Mouse (Mus musculus): ENCODE data around the gene Nfyc. TPM values are rescaled to one million over a fixed set of nuclear protein-coding genes. Genes with fewer than 3 reads are reported as not detected.
A peak's percentile ranks its signal among the peaks of the same experiment; 100 is the strongest.

Nfyc gene
- polyA plus RNA-seq, 1 experiment = 105 TPM

DNA sequence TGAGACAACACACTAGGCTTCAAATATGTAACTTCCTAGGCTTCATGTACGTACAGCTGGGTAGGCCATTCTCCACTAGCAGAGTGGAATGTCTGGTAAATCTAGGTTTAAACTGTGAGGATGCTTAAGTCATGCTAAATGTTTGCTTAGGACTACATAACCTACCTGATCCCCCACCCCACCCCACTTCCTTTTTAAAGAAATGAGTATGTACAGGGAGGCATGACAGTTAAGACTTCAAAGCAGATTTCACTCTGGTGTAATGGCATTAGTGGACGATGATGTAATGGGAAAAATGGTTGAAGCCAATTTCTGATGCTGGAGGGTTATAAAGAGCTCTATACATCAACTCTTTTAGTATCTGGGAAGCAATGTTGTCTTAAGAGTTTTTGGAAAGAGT is 38.5 kb downstream of the Nfyc start:
- TF ChIP-seq CTCF (IDR thresholded peaks at IDR 0.05; ENCODE audit: extremely low read depth, insufficient read depth, insufficient read length, insufficient replicate concordance) (no peak), POLR2A (IDR thresholded peaks at IDR 0.05; ENCODE audit: low read depth, low read length) (no peak)
- Histone ChIP-seq H3K27me3 (ENCODE audit: control insufficient read depth, insufficient read depth, low read length) (no peaks in the 10 kb centered on the region), H3K36me3 (ENCODE audit: control insufficient read depth, insufficient read depth, low read length) (peaks cover 11% of the 10 kb centered on the region), H3K27ac (ENCODE audit: insufficient read depth, low read length) (no peak overlapping the region), H3K4me1 (ENCODE audit: control insufficient read depth, insufficient read depth, insufficient read length) (0 out of 2 replicates have a peak, but pooled peaks cover 5% of the 10 kb centered on the region), H3K4me3 (ENCODE audit: extremely low read depth, insufficient read depth, insufficient read length) (no peak overlapping the region)
- WGBS = 88% methylated on average over 2 of the region's 2 CpGs
- no peak for DNase-seq (ENCODE audit: low read depth in 1 of 2, low spot score in 2 of 2)

DNA sequence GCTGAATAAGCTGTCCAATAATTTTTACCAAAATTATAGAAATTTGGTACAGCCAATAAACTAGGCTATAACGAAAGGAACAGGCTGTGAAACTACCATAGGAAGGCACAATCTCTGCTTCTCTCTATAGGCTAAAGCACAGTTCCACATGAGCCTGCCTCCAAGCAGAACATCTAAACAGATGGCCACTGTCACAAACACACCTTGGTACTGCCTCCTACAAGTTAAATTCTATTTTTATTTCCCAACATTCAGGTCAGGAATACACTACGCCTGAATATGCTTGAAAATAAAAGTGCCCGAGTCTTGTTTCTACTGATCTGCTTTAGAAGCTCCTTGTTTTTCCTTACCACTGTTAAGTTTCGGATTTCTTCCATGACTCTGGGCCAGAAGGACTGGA is 41.3 kb downstream of the Nfyc start:
- WGBS = 94% methylated on average over 4 of the region's 4 CpGs
- DNase-seq (ENCODE audit: low read depth in 1 of 2, low spot score in 2 of 2) = no peak
- TF ChIP-seq POLR2A (IDR thresholded peaks at IDR 0.05; ENCODE audit: low read depth, low read length) = no peak
- TF ChIP-seq CTCF (IDR thresholded peaks at IDR 0.05; ENCODE audit: extremely low read depth, insufficient read depth, insufficient read length, insufficient replicate concordance) = no peak
- no peaks in the 10 kb centered on the region for H3K4me1 ChIP-seq (ENCODE audit: control insufficient read depth, insufficient read depth, insufficient read length)
- peaks cover 13% of the 10 kb centered on the region for H3K36me3 ChIP-seq (ENCODE audit: control insufficient read depth, insufficient read depth, low read length)
- H3K4me3 ChIP-seq (ENCODE audit: extremely low read depth, insufficient read depth, insufficient read length) = no peak overlapping the region
- H3K27ac ChIP-seq (ENCODE audit: insufficient read depth, low read length) = no peak overlapping the region
- H3K27me3 ChIP-seq (ENCODE audit: control insufficient read depth, insufficient read depth, low read length) = no peaks in the 10 kb centered on the region

GRCm38 (mm10) chr4:120755801-120756200 is 75.6 kb downstream of the Nfyc start:
- TF ChIP-seq CTCF (IDR thresholded peaks at IDR 0.05; ENCODE audit: extremely low read depth, insufficient read depth, insufficient read length, insufficient replicate concordance) (no peak), POLR2A (IDR thresholded peaks at IDR 0.05; ENCODE audit: low read depth, low read length) (no peak)
- H3K27ac ChIP-seq (ENCODE audit: insufficient read depth, low read length) = no peak overlapping the region
- no peak overlapping the region for H3K4me3 ChIP-seq (ENCODE audit: extremely low read depth, insufficient read depth, insufficient read length)
- H3K36me3 ChIP-seq (ENCODE audit: control insufficient read depth, insufficient read depth, low read length) = peaks cover 14% of the 10 kb centered on the region
- H3K4me1 ChIP-seq (ENCODE audit: control insufficient read depth, insufficient read depth, insufficient read length) = no peaks in the 10 kb centered on the region
- DNase-seq (ENCODE audit: low read depth in 1 of 2, low spot score in 2 of 2) = no peak
- no peaks in the 10 kb centered on the region for H3K27me3 ChIP-seq (ENCODE audit: control insufficient read depth, insufficient read depth, low read length)
- 88% methylated on average over 5 of the region's 5 CpGs for WGBS

GRCm38 (mm10) chr4:120755299-120755698 is 76.1 kb downstream of the Nfyc start:
- H3K27ac ChIP-seq (ENCODE audit: insufficient read depth, low read length) = no peak overlapping the region
- WGBS = 0% methylated on average over 1 of the region's 1 CpGs
- H3K36me3 ChIP-seq (ENCODE audit: control insufficient read depth, insufficient read depth, low read length) = peaks cover 14% of the 10 kb centered on the region
- H3K27me3 ChIP-seq (ENCODE audit: control insufficient read depth, insufficient read depth, low read length) = peaks cover 1% of the 10 kb centered on the region; the same call in 1 of the 2 replicates
- peak; percentile 53; the same call in 1 of the 2 replicates for TF ChIP-seq CTCF (IDR thresholded peaks at IDR 0.05; ENCODE audit: extremely low read depth, insufficient read depth, insufficient read length, insufficient replicate concordance)
- no peak for TF ChIP-seq POLR2A (IDR thresholded peaks at IDR 0.05; ENCODE audit: low read depth, low read length)
- H3K4me1 ChIP-seq (ENCODE audit: control insufficient read depth, insufficient read depth, insufficient read length) = no peaks in the 10 kb centered on the region
- DNase-seq (ENCODE audit: low read depth in 1 of 2, low spot score in 2 of 2) = peak; percentile 17 to 52
- H3K4me3 ChIP-seq (ENCODE audit: extremely low read depth, insufficient read depth, insufficient read length) = no peak overlapping the region

GRCm38 (mm10) chr4:120749601-120750000 is 81.8 kb downstream of the Nfyc start:
- H3K36me3 ChIP-seq (ENCODE audit: control insufficient read depth, insufficient read depth, low read length) = no peaks in the 10 kb centered on the region
- TF ChIP-seq POLR2A (IDR thresholded peaks at IDR 0.05; ENCODE audit: low read depth, low read length) (no peak), CTCF (IDR thresholded peaks at IDR 0.05; ENCODE audit: extremely low read depth, insufficient read depth, insufficient read length, insufficient replicate concordance) (no peak)
- 60% methylated on average over 2 of the region's 2 CpGs for WGBS
- peaks cover 22% of the 10 kb centered on the region for H3K27me3 ChIP-seq (ENCODE audit: control insufficient read depth, insufficient read depth, low read length)
- DNase-seq (ENCODE audit: low read depth in 1 of 2, low spot score in 2 of 2) = no peak
- H3K4me3 ChIP-seq (ENCODE audit: extremely low read depth, insufficient read depth, insufficient read length) = no peak overlapping the region
- no peaks in the 10 kb centered on the region; the same call in 1 of the 2 replicates for H3K4me1 ChIP-seq (ENCODE audit: control insufficient read depth, insufficient read depth, insufficient read length)
- no peak overlapping the region for H3K27ac ChIP-seq (ENCODE audit: insufficient read depth, low read length)

- H3K36me3 ChIP-seq (ENCODE audit: control insufficient read depth, insufficient read depth, low read length) = no peaks in the 10 kb centered on the region
- H3K4me3 ChIP-seq (ENCODE audit: extremely low read depth, insufficient read depth, insufficient read length) = no peak within 1 kb of the TSS
- no peak for DNase-seq (ENCODE audit: low read depth in 1 of 2, low spot score in 2 of 2)
- no peaks in the 10 kb centered on the region; the same call in 1 of the 2 replicates for H3K4me1 ChIP-seq (ENCODE audit: control insufficient read depth, insufficient read depth, insufficient read length)
- TF ChIP-seq CTCF (IDR thresholded peaks at IDR 0.05; ENCODE audit: extremely low read depth, insufficient read depth, insufficient read length, insufficient replicate concordance) (no peak), POLR2A (IDR thresholded peaks at IDR 0.05; ENCODE audit: low read depth, low read length) (no peak)
- H3K27ac ChIP-seq (ENCODE audit: insufficient read depth, low read length) = no peak within 1 kb of the TSS
- WGBS = 8% methylated on average over 42 of the region's 42 CpGs
- peaks cover 22% of the 10 kb centered on the region for H3K27me3 ChIP-seq (ENCODE audit: control insufficient read depth, insufficient read depth, low read length)
These were observed 83.2 kb downstream of the Nfyc start, which contains the start of gene Kcnq4 for GRCm38 (mm10) chr4:120747941-120748866. TSS of gene Kcnq4 (minus strand) at chr4:120748612.
